16 mouse cellular contexts compared by ENCODE assay signal in the genomic region with DNA sequence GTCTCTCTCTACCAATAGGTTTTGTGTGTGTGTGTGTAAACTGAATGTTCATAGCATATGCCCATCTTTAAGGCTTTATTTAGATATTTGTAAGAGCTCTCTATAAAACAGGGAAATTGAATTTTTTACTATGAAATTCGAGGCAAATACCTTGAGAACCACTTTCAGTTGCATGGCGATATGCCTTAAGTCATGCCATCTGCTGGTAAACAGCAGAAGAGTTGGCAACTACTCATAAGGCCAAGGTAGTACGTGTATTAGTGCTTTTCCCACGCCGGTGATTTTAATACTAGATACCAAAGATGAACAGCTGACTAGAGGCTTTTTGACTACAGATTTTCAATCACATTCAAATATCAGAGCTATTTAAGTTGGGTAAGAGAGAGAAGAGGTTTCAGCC.
"Had no signal": no experiment of that assay in that cellular context is flagged by ENCODE, and none has a peak within 500 bp of the region (broad histone marks: within the 10 kb centered on the region; RNA-seq: fewer than 3 reads in every experiment).

No protein-coding gene starts in this region.

- H3K36me3 ChIP-seq: kidney, embryonic 15.5 days; limb, embryonic 12.5 days; limb, embryonic 15.5 days had no signal

- H3K4me3 ChIP-seq: kidney, embryonic 15.5 days; limb, embryonic 12.5 days; limb, embryonic 15.5 days; midbrain, embryonic 13.5 days had no signal

- H3K27ac ChIP-seq: kidney, embryonic 15.5 days; limb, embryonic 12.5 days; limb, embryonic 15.5 days; liver, embryonic 14.5 days; macrophage; midbrain, embryonic 13.5 days had no signal

- DNase-seq: kidney, adult 8-10 months; kidney, postnatal 10 days; kidney, postnatal 36 days; left cerebral cortex, postnatal 4 days; liver, postnatal 0 days; lung, embryonic 14.5 days; thymus, adult 18-20 months; thymus, postnatal 4 days had no signal

- H3K27me3 ChIP-seq: kidney, embryonic 15.5 days; limb, embryonic 12.5 days; limb, embryonic 15.5 days; midbrain, embryonic 13.5 days had no signal

- H3K9me3 ChIP-seq: kidney, embryonic 15.5 days; limb, embryonic 12.5 days; limb, embryonic 15.5 days; midbrain, embryonic 13.5 days had no signal

- ATAC-seq: liver, postnatal 0 days; lung, postnatal 0 days; midbrain, embryonic 13.5 days; midbrain, embryonic 16.5 days had no signal

- H3K9ac ChIP-seq: kidney, embryonic 15.5 days; limb, embryonic 12.5 days; limb, embryonic 15.5 days; liver, embryonic 14.5 days; liver, postnatal 0 days; lung, embryonic 14.5 days; midbrain, embryonic 13.5 days had no signal
